Mouse (Mus musculus) right cerebral cortex, adult 2 months (tissue): ENCODE measurements at regions not wholly inside any gene's neighbourhood (a gene's known extent, or its start where the extent isn't known, plus 50 kb on each side); places are given as distances from the start of the nearest gene placed in this dataset.

ENCODE experiments used
- DNase-seq, 2 experiments: peaks; one replicate each; pipeline ENCODE4 v3.0.0; 2021 to 2022; ENCODE audit warnings: low spot score in 2 of 2

DNA sequence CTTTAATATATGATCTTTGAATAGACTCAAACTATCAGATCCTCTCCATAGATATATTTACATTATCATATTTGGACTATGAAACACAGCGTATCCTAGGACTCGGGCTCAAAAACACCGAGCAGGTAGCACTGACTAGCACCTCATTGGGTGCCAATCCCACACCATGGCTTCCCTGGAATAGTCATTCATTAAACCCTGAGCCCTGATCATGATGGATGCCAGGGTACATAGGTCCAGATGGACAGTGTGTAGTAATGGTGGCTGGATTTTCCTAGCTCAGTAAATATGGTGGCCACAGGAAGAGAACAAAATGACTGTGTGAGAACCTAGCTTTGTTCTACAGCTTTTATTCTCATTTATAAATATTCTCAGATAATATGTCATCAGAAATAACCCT lies 390.1 kb upstream of the Nr2f2 start:
- DNase-seq, result no peak

- no peak for DNase-seq
Observed at GRCm38 (mm10) chr7:70754826-70755225, 388.3 kb upstream of the Nr2f2 start.

- no peak for DNase-seq
Observed at GRCm38 (mm10) chr7:70752802-70753218, 386.3 kb upstream of the Nr2f2 start.

DNA sequence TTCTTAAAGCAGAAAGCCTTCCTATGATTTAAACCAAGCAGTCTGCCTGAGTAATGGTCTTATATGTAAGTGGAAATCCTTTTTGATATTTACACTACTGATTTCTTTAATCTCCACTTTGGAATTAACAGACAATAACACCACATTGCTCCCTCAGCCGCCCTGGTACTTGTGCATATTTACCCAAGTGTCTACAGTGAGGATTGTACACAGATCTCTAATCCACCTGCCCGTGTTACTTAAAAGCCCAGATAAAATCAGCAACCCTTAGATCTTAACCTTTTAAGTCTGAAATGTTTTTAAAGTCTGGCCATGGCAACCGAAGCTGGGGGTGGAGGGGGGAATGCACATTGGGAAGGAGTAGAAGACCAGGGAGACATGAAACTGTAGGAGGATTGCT lies 382.3 kb upstream of the Nr2f2 start:
- no peak for DNase-seq

GRCm38 (mm10) chr7:70748345-70748744 lies 381.8 kb upstream of the Nr2f2 start:
- peak; percentile 5 to 7 for DNase-seq

DNA sequence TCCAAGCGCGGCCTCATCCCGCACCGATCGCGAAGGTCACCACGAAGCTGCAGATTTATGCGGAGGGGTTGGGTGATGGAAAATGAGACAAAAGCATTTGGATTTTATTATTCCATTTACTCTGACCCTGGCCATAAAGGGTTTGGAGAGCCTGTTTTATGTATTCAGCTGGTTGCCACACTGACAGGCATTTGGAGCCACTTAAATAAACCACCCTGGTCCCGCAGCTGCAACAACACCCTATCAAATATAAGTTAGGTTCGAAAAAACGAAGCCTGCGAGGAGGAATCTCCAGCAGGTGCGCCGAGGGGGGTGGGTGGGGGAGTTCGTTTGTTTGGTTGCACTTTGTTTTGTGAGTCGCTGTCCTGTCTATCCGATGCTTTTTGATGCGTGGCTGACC lies 377.8 kb upstream of the Nr2f2 start:
- no peak for DNase-seq

DNA sequence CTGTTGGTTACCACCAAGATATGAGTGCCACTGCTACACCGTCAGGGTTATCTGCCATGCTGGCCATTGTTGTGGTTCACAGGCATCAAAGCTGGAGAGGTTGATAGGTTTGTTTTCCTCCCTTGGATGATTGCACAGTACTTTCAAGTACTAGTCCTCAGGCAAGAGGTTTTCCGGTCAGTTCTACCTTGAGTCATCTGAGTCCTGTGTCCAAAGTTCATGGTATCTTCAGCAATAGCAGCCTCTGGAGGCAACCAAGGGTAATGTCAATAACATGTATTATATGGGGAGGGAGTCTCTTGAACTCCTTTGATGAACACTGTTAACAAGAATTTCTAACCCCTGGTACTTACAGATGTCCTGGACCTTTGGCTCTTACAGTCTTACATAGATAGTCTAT lies 369.1 kb upstream of the Nr2f2 start:
- no peak for DNase-seq

- DNase-seq, result no peak
Observed at GRCm38 (mm10) chr7:70733501-70733900, 367.0 kb upstream of the Nr2f2 start.

DNA sequence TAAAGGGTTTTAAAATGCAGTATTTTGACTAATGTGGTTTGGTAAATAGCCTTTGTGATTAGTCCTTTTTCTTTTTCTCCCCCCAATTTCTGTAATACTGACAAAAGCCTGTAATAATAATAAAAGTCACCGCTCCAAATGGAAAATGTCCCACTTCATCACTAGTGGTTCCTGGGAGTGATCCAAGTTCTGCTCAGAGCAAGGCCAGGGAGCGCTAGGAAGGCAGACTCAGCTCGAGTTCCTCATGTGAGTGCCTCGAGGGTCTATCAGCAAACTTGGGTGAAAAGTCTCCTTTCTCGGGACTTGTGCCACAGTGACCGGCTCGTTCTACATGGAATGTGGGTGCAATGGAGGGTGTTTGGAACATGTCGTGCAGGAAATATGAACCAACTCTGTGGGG lies 363.4 kb upstream of the Nr2f2 start:
- DNase-seq, result no peak

GRCm38 (mm10) chr7:70718149-70718765 lies 351.7 kb upstream of the Nr2f2 start:
- no peak for DNase-seq

GRCm38 (mm10) chr7:70717608-70718007 lies 351.1 kb upstream of the Nr2f2 start:
- DNase-seq, result no peak

GRCm38 (mm10) chr7:70716811-70717458 lies 350.4 kb upstream of the Nr2f2 start:
- no peak for DNase-seq

GRCm38 (mm10) chr7:70712141-70712540 lies 345.6 kb upstream of the Nr2f2 start:
- DNase-seq, result peak; percentile 74 to 82

GRCm38 (mm10) chr7:70706281-70706680 lies 339.7 kb upstream of the Nr2f2 start:
- DNase-seq, result no peak

DNA sequence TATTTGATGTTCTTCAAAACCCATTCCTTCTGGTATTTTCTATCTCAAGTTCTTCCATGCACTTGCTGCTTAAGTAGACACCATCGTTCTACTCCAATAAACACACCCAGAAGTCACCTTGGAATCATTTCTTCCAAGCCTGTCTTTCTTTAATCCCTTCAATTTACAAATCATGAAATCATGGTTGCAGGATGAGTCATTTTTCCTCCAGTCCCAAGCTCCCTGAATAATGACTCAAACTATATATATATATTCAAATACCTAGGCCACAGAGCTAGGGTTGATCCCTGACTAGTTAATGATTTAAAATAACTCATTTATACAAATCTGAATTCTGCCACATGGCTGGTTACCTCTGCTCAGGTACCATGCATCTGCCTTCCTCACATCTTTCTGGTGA lies 337.2 kb upstream of the Nr2f2 start:
- no peak for DNase-seq

DNA sequence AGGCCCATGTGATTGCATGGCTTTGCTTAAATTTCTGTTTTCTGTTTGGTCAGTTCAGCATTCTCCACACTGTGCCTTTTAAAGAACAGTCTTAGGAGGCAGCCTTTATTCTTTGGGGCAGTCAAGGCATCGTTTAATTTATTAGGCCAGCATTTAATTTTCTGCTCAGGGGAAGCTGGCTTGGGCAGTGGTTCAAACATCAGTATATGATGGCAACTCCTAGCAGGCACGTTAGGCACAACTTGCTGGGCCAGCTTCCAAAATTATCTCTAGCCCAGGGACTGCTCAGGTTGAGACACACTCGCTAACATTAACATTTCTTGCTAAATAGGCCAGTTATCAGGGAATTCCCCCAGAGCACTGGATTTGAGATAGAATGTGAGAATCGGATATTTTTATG lies 333.9 kb upstream of the Nr2f2 start:
- DNase-seq, result no peak

GRCm38 (mm10) chr7:70699391-70699790 lies 332.9 kb upstream of the Nr2f2 start:
- DNase-seq, result no peak

DNA sequence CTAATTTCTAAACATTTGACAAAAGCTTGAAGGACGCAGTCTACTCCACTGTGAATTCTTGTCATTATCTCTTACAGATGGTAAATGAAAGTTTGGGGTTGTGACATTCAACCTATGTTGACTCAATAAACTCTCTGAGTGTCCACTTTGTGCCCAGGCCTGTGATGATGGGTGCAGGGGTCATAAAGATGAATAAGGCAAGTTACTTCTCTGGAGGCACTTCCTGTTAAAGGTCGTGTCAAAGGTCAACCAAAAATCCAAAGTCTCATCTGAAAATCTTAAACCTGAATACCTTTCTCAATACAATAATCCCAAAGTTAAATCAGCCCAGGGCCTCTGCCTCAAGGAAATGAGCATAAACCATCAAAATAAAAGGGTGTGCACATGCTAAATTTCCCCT lies 332.5 kb upstream of the Nr2f2 start:
- DNase-seq, result no peak

- no peak for DNase-seq
Observed at GRCm38 (mm10) chr7:70692160-70692559, 325.6 kb upstream of the Nr2f2 start.

- DNase-seq, result no peak
Observed at GRCm38 (mm10) chr7:70690845-70691244, 324.3 kb upstream of the Nr2f2 start.

DNA sequence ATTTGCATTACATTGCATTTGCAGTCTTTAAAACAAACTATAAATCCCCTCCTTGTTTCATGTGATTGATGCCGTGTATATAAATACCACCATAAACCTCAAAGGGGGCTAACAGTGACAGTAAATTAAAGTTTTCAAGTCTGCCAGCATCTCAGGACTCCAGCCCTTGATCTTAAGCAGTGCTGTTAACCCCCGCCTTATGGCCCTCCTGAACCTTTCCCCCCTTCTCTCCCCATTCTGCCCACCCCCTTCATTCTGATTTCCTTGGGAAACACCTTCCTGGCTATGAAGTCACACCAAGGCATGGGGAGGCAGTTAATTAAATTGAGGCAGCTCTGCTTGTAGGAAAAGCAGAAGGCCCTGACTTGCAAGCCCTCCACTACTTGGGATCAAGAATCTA lies 302.5 kb upstream of the Nr2f2 start:
- no peak for DNase-seq

DNA sequence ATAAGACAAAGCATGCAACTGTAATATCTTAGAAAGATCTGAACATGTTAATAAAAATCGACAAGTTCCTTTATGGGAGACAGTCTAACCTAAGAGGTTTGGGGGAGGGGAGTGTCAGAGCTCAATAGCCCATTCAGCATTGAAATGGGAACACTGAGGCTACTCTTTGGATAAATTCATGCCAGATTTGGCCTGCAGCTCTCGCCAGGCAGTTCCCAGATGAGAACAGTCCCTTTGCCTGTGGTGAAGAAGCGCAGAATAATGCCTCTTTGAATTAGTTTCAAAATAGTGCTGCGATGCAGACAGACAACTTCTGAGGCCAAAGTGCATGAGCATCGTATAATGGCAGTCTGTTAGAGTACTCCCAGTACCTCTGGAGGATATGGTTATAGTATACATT lies 293.6 kb upstream of the Nr2f2 start:
- peak in 1 of 2 experiments; percentile 6 for DNase-seq

DNA sequence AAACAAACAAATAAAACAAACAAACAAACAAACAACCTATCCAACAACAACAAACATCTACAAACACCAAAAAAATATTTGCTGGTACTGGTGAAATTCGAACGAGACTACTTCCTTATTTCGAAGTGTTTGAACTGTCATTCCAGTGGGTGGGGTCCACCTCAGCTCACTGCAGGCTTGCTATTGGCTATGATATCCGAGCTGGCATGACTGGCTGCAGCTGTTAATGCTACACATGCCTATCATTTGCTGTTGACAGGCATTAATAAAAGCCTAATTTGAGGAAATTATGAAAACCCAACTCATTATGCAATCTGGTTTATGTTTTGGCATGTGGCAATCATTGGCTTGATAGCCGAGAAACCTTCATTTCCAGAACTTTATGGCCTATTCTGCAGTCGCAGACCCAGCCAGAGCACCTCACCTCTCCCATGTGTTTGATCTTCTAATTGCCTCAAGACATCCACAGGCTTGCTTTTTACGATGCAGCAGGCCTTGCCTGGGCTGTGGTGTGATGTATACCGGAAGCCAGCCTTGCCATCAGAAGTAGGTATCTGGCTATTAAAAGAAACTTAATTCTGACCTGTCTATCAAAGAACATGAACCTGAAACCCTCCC lies 283.3 kb upstream of the Nr2f2 start:
- DNase-seq, result no peak
